Mouse (Mus musculus): ENCODE measurements at regions not wholly inside any gene's neighbourhood (a gene's known extent, or its start where the extent isn't known, plus 50 kb on each side); places are given as distances from the start of the nearest gene placed in this dataset.

DNA sequence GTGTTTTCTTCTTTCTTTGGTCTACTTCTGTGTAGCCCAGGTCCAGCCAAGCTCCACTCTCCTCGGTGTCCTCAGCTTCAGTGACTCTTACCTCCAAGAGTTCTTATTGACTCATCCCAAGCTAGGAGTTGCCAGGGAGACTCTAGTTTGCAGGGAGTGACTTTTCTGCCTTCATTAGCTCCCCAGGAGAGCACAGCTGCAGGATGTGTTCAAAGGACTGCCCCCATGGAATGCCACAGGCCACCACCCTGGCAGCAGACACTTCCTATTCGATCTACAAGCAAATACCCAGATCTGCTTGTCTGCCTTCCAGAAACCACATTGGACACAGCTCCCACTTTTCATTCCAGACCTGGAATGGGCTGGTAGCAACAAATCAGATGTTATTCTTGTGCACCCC lies 269.6 kb upstream of the Tnp1 start:
- no peak for DNase-seq
- intact Hi-C loops (cut with DNase I; ENCODE audit: low total_unique reads): no loop called here

DNA sequence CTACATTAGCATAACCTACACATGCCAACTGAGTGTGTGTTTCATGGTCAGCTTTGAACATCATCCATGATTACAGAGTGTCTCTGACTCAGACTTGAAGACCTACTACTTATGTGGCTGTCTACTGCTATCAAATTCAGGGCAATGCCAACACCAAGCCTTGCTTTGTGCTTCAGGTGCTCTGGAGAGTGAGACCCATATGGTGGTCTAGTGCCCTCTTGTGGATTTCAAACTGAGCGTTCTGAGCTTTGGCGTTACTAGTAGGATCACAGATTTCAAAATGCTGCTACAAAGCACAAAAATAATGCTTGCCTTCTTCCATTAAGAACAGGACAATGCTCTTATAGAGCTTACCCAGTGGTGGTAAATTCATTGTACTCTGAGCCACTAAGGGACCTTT lies 258.8 kb upstream of the Tnp1 start:
- intact Hi-C loops (cut with DNase I; ENCODE audit: low total_unique reads): loop anchor here (5.0 kb wide), 1 partner anchor 397 kb away; no protein-coding TSS in a partner anchor
- no peak for DNase-seq

DNA sequence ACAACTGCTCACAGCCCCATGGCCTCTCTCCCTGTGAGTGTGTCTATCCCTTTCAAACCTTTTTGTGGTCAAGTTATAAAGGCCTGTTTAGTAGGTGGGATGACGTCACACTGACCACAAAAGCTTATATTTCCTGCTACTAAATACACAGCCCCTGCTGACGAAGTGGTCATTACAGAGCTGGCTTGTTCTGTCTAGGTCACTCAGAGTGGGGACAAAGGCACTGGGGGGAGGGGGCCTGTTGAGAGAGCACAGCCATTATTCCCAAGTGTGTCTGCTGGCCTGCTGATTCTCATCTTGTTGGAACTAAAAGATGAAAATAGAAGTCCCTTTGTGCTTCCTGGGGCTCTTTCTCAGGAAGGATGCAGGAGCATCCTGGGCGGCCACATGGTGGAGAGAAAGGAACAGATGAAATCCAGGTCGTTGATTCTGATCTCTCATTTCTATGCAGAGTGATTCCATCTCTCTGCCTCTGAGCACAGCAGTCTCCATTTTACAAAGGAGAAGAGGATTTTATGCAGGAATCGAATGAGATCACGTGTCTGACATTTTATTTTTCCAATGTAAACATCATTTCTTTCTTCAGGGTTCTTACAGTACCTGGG lies 255.2 kb upstream of the Tnp1 start:
- DNase-seq: no peak
- intact Hi-C loops (cut with DNase I; ENCODE audit: low total_unique reads): loop anchor here (5.0 kb wide), 1 partner anchor 394 kb away; no protein-coding TSS in a partner anchor

DNA sequence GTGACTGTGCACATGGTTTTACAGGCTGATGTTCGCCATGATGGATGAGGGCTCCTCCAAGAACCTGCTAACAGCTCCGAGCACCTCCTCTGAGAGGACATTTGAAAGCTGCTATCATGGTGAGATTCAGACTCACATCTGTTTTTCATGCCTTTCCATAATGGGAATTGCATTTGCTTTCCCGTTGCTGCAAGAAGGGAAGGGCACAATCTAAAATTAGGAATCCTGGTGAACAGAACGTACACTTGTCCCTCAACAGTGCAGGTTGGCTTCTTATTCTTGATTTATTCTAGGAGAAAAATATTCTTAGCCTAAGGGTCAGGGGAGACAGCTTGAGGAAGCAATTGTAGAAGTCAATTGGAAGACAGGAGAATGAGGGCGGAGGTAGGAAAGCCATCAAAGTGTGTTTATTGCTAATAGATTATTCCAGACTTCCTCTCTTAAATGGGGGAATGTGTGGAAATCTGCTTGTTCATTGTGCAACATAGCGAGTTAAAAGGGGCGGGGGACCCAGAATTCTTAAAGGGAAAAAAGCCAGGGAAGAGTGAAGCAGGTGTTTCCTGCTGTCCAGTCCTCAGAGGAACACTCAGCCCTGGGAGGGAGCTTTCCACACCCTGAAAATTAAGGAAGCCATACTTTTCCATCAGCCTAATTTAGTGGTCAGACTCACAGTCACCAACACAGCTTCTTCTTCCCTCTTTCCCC lies 253.5 kb upstream of the Tnp1 start:
- intact Hi-C loops (cut with DNase I; ENCODE audit: low total_unique reads): no loop called here
- no peak for DNase-seq

DNA sequence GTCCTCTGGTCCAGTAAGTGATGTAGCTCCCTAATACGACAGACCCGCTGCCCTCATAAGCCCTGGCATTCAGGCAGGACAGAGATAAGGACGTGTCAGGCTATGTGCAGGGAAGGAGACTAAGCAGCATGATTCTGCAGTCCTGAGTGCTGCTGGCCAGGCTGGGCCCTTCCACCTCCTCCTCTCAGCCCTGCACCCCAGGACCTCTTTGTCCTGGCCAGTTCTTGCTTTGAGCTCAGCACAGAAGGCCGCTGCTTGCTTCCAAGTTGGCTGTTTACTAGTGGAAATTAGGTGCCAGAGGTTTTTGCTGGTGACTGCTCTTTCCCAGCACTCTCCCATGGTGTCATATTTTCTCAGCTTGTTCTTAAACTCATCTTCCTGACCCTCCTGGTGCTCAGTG lies 249.3 kb upstream of the Tnp1 start:
- peak; percentile 69 for DNase-seq
- intact Hi-C loops (cut with DNase I; ENCODE audit: low total_unique reads): no loop called here

DNA sequence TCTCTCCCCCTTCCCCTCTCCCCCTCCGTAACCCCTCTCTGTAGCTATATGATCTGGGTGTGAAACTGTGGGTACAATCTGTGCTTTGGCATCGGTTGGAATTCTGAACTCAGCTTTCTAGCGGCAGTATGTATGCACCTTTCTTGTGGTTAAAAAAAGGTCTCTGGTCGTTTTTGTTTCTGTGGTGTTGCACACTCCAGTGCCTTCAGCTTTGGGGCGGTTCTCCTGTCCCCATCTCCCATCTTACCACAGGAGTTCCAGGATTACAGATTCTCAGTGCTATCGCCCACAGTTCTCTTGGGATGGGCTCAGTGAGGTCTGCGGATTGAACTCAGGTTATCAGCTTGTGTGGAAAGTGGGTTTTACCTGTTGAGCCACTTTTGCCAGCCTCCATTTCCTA lies 248.5 kb upstream of the Tnp1 start:
- DNase-seq: no peak

DNA sequence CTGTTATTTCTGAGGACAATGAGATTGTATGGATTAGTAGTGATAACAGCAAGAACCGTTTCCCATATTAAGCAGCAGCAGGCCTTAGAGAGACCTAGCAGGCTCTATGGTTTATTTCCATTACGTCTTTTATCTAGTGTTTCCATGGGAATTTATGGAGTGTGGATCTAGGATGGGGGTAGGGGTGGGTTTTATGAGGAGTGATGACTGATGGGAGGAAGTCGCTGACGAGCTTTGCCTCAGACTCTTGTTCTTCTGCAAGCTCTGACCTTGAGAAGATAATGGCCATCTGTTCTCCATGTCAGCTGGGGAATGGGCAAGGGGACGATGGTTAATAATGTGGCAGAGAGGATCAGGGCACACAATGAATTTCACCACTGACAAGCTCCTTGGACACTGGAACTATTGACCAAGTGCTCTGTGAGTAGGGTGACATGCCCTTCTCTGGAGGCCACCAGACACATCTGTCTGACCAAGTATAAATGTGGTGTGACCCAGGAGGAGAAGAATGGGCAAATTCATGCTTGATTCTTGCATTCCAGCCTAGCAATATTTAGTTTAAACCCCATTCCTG lies 243.9 kb upstream of the Tnp1 start:
- intact Hi-C loops (cut with DNase I; ENCODE audit: low total_unique reads): loop anchor here (2.0 kb wide), 1 partner anchor 13 kb away; no protein-coding TSS in a partner anchor
- DNase-seq: no peak

More for the DNA sequence above, 248.5 kb upstream of the Tnp1 start:
- intact Hi-C loops (cut with DNase I; ENCODE audit: low total_unique reads): no loop called here

DNA sequence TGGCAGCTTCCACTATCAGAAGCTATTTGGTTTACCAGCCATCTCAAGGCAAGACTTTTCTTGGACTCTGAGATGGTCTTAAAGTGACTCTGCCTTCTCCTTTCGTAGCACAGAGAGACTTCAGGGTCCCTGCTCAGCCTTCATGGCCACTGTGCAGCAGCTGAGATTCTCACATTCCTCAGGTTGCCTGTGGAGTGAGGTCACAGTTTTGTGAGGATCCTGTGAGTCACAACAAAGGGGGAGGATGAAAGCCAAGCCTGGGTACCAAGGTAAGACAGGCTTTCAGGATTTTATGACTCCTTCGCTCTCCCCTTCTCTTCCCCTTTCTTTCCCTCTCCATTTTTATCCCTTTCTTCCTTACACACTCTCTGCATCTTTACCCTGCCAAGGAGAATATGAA lies 241.6 kb upstream of the Tnp1 start:
- intact Hi-C loops (cut with DNase I; ENCODE audit: low total_unique reads): no loop called here

DNA sequence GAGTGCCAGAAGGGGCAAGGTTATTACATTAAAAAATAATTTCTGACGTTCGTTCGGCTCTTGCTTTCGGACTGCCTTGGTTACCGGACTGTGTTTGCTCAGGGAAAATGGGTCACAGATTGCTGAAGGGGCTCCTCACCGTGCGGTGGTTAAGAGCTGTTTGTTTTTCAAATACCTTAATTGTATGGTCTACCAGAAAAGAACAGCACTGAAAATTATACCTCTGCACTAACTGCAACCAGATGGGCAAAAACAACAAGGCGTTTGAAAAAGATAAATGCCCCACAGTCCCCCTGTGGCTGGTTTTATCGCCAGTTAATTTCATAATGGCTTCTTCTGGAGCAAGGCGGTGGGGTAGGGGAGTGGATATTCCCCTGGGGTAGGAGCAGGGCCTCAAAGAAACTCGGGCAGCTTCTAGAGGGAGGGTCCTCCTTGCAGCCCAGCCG lies 236.2 kb upstream of the Tnp1 start:
- no peak for DNase-seq
- intact Hi-C loops (cut with DNase I; ENCODE audit: low total_unique reads): no loop called here

More for the DNA sequence above, 241.6 kb upstream of the Tnp1 start:
- no peak for DNase-seq

DNA sequence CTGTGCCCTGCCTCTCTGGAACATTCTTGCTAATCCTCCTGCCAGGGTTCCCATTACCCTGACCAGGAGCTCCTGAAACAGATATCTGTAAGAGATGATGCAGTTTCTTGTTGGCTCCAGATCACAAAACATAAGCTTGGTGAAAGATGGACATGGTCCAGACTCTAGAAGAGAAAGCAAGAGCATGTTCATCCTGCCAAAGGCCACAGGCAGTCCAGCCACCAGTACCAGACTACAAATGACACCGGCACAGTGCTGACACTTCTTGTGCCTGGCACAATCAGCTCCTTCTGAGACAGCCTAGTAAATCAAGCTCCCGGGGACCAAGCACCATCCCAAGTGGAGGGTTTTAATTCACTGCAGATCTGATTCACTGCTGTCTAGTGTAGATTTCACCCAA lies 228.3 kb upstream of the Tnp1 start:
- intact Hi-C loops (cut with DNase I; ENCODE audit: low total_unique reads): no loop called here
- DNase-seq: peak; percentile 8

DNA sequence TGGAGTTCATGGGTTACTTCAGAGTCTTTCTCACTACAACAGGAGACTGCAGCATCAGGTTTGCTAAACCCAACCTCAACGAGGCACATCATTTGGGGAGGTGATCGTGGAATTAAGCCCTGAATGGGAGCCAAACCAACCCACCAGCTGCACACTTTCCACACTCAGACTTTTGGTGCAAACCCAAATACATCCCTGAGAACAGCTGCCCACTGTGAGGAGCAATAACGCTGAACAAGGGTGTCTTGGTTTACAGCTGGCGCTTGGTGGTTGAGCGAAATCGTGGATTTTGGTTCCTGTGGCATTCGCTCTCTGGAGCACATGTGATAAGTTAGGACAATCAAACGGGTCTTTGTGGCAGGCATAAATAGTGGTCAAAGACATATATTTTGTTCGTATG lies 226.6 kb upstream of the Tnp1 start:
- DNase-seq: peak; percentile 7
- intact Hi-C loops (cut with DNase I; ENCODE audit: low total_unique reads): no loop called here

DNA sequence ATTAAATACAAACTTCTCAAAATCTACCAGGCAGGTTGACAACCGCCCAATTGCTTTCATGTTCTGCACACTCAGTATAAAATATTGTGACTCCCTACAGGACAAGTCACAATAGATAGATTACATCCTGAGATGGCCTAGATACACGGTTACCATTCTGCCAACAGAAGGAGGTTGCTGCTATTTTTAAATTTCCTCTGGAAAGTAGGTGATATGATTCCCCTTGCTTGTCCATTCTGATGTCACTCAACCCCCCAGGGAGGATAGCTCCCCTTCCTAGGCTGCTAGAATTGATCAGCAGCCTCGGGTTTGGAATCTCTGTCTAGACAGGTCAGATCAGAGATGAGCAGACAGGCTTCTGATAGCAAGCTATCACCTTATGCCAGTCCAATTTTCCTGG lies 221.2 kb upstream of the Tnp1 start:
- intact Hi-C loops (cut with DNase I; ENCODE audit: low total_unique reads): no loop called here
- no peak for DNase-seq

DNA sequence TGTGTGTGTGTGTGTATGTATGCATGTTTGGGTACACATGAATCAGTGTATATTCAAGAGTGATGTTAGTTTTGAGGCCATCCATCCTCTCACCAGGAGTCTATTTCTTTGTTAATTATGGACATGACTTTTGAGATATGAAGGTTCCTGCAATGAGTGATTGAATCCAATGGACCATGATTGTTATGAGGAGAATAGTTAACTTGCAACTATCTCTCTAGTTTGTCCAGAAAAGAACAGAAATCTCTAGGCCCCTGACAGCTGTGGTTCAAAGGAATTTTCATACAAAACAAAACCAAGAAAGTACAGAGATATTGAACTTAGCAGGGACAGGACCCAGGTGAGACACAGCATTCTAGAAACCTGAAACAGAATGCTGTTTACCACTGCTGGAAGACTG lies 217.9 kb upstream of the Tnp1 start:
- intact Hi-C loops (cut with DNase I; ENCODE audit: low total_unique reads): no loop called here
- DNase-seq: no peak

DNA sequence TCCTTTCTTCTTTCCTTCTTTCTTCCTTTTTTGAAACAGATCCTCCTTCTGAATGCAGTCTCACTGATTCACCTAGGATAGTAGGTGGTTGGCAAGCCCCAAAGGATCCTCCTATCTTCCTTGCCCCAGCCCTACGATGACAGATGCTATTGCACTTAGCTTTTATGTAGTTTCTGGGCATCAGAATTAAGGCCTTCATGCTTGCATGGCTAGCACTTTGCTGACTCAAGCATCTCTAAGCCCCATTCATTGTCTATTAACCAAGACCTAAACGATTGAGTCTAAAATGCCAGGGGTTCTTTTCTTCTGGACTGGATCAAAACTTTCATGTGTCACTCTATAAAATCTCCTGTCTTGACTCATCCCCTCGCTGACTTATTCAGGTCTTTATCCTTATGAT lies 217.3 kb upstream of the Tnp1 start:
- no peak for DNase-seq
- intact Hi-C loops (cut with DNase I; ENCODE audit: low total_unique reads): no loop called here

DNA sequence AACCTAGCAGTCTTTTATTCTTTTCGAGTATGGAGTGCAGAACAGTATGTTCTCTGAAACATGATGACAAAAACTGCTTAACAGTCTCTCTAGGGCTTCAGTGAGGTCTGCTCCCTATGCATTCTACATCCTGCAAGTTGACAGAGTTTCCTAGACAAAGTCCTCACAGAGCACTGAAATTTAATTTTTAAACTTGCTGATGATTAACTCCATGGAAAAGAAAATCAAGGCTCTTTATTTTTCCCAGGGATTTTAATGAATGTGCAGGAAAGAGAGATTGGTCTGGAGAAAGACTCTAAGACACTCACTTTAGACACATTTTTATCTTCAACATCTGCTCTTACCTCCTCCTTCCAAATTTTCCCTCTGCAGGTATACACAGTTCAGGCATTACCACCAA lies 214.9 kb upstream of the Tnp1 start:
- intact Hi-C loops (cut with DNase I; ENCODE audit: low total_unique reads): no loop called here

DNA sequence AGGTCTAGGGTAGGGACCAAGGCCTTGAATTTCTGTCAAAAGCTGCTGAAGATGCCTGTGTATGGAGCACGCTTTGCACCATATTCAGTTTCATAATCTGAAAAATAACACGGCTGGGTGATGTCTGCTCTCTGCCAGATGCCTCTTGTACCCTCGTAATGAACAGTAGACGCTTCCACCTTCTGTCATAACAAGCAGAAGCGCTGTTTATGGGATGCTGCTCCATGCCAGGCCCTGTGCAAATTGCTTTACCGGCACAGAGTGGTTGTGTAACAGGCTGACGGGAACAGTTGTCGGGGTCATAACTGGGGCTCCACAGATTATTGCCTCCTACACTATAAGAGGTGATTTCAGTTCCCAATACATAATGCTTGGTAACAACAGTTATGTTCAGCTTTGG lies 211.5 kb upstream of the Tnp1 start:
- no peak for DNase-seq
- intact Hi-C loops (cut with DNase I; ENCODE audit: low total_unique reads): no loop called here

More for the DNA sequence above, 214.9 kb upstream of the Tnp1 start:
- no peak for DNase-seq

DNA sequence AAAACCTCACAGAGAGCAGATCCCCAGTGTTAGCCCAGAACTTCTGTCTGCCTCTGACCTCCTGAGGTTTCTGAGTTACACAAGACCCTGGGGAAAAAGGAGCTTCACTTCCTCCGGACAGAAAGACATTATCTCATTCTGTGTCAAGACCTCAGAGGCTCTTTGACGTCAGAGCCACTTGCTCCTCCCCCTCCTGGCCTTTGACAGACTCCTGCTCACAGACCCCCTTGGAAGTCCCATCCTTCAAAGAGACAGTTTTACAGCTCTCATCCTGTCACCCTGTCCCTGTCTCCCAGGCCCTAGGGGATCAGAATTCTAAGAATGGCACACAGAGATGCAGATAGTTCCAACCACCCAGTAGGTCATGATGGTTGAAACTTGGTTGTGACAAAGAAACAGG lies 206.2 kb upstream of the Tnp1 start:
- intact Hi-C loops (cut with DNase I; ENCODE audit: low total_unique reads): no loop called here
- no peak for DNase-seq

DNA sequence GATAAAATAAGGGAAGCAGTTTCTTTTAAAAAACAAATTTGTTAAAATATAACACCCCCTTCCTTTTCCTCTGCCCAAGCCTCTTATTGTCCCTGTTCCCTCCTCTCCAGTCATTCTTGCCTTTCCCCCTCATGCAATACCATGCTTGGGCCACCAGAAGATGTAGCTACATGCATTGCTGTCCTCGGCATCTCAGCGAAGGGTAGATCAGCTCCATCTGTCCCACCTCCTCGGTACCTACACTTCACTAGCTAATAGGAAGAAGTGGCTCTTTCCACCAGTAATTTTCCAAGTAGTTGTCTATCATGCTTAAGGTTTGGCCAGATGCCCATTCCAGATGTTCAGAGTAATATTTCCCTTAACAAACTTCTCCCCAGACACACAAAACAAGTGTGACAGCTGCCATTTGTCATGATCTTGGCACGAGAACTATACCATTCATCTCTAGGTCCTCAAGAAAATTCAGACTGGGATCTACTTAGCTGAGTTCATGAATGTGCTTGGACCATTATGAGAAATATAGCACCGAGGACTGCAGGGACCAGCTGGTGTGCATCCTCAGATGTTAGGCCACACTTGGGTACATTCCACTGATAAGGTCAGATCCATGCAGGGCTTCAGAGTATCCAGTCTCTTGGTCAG lies 198.7 kb upstream of the Tnp1 start:
- no peak for DNase-seq
- intact Hi-C loops (cut with DNase I; ENCODE audit: low total_unique reads): no loop called here

DNA sequence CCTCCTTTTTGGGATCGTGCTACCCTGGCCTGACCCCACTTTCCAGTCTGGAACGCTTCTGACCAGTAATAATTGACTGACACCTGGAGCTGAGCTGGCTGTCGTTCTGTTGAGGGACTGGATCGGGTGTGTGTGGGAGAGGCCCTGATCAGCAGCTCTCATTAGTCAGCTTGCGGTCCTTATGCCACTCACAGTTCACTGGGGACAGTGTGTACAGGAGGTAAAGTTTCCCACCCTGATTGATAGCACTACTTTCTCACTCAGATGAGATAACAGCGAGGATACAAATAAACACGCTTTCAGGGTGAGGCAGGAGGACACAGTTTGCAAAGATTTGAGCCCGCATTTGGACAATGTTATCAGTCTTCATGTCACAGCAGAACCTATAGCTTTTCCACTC lies 191.7 kb upstream of the Tnp1 start:
- no peak for DNase-seq
- intact Hi-C loops (cut with DNase I; ENCODE audit: low total_unique reads): no loop called here

DNA sequence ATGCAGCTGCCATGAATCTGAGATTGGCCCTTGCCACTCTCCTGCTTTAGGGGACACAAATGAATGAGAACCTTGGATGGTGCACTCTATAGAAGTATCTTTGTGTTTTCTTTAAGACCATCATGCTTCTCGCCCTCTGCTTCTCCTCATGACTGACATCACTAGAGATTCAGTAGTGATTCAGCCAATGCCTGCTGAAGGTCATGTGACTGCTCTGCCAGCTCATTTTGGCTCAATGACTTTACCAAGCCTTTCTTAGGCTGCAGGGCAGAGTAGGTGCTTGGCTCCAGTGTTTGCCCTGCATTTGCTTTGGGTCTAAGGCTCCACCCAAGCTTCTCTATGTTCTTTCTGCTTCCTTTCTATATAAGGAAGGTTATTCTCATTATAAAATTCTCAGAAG lies 190.1 kb upstream of the Tnp1 start:
- intact Hi-C loops (cut with DNase I; ENCODE audit: low total_unique reads): no loop called here
- DNase-seq: no peak

DNA sequence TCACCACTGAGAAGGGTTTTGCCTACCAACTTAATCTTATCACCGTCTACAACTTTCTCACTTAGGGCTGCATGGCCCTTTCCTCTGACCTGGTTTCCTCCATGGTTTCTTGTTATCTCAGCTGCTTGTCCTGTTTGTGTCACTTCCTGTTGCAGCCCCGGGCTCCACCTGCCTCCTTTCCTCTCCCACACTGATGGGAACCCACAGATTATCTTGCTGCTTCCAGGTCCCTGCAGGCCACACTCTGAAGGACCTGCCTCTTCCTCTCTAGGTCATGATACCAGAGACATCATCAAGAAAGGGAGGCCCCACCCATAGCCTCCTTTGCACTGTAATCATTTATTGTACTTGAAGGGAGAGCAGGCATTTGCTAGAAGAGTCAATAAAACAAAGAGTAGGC lies 184.4 kb upstream of the Tnp1 start:
- intact Hi-C loops (cut with DNase I; ENCODE audit: low total_unique reads): no loop called here
- DNase-seq: no peak
